Mouse (Mus musculus) bone marrow, adult 2 months (tissue): ENCODE data around the gene Myof. TPM values are rescaled to one million over a fixed set of nuclear protein-coding genes. Genes with fewer than 3 reads are reported as not detected.

Experiments used
- H3K27ac ChIP-seq: fragments of 200-500 bp; 2 replicates; pipeline ENCODE4 v1.5.1; 2012; ENCODE audit warnings: low read depth, mild to moderate bottlenecking, control low read depth, inconsistent platforms, low read length; ENCODE audit not compliant: control insufficient read depth, poor library complexity, insufficient read depth
- H3K4me1 ChIP-seq: fragments of 200-500 bp; 2 replicates; pipeline ENCODE4 v1.6.1; 2011; ENCODE audit warnings: low read length; ENCODE audit not compliant: control insufficient read depth, insufficient read depth
- H3K4me3 ChIP-seq: fragments of 200-500 bp; replicated peaks from 2 replicates; pipeline ENCODE3; 2011; ENCODE audit warnings: mild to moderate bottlenecking, low read depth, low read length, control low read depth; ENCODE audit not compliant: control insufficient read depth
- CTCF ChIP-seq: fragments of 200-500 bp; IDR thresholded peaks from 2 replicates; pipeline ENCODE4 v1.5.1; 2011; ENCODE audit warnings: low read length, control low read depth; ENCODE audit not compliant: control insufficient read depth, insufficient read depth
- POLR2A ChIP-seq: fragments of 200-500 bp; IDR thresholded peaks from 2 replicates; pipeline ENCODE4 v1.6.1; 2011; ENCODE audit warnings: low read depth, mild to moderate bottlenecking, control low read depth, low read length, borderline replicate concordance; ENCODE audit not compliant: control insufficient read depth
- WGBS: fragments of 180-500 bp; shearing (Covaris S2); methylation state at CpG from one replicate; pipeline ENCODE4 v1.1.7; 2018; 5-methylcytosine and 5-hydroxymethylcytosine counted together
- polyA plus RNA-seq: library from polyadenylated mRNA; stranded (reverse); fragments of >200 nt; gene quantifications from 2 replicates; pipeline ENCODE4 v1.2.4, GENCODE M21; 2011; ENCODE audit warnings: low replicate concordance; ENCODE audit not compliant: missing spikeins, insufficient read depth, insufficient read length

Gene Myof
- polyA plus RNA-seq, 1 experiment = 12.4 TPM

- H3K27ac ChIP-seq = no peak overlapping the region
- no peak overlapping the region for H3K4me3 ChIP-seq
- TF ChIP-seq POLR2A (no peak), CTCF (no peak)
- 70% methylated on average over 5 of the region's 5 CpGs for WGBS
- no peaks in the 10 kb centered on the region for H3K4me1 ChIP-seq
Measured at GRCm38 (mm10) chr19:37909830-37910261, 133.5 kb downstream of the Myof start.

- H3K27ac ChIP-seq = no peak overlapping the region
- TF ChIP-seq POLR2A (no peak), CTCF (no peak)
- H3K4me3 ChIP-seq = no peak overlapping the region
- no peaks in the 10 kb centered on the region for H3K4me1 ChIP-seq
- WGBS = 72% methylated on average over 17 of the region's 17 CpGs
Measured at GRCm38 (mm10) chr19:37907451-37908320, 135.7 kb downstream of the Myof start.

- WGBS = 85% methylated on average over 3 of the region's 3 CpGs
- H3K27ac ChIP-seq = no peak overlapping the region
- H3K4me3 ChIP-seq = no peak overlapping the region
- TF ChIP-seq CTCF (no peak), POLR2A (no peak)
- H3K4me1 ChIP-seq = no peaks in the 10 kb centered on the region
Measured at GRCm38 (mm10) chr19:37906916-37907315, 136.5 kb downstream of the Myof start.

- 78% methylated on average over 7 of the region's 7 CpGs for WGBS
- Histone ChIP-seq H3K4me3 (no peak overlapping the region), H3K27ac (no peak overlapping the region), H3K4me1 (peaks cover 1% of the 10 kb centered on the region; the same call in 1 of the 2 replicates)
- TF ChIP-seq CTCF (no peak), POLR2A (no peak)
Measured at GRCm38 (mm10) chr19:37896081-37896480, 147.3 kb downstream of the Myof start.

GRCm38 (mm10) chr19:37891006-37891405 is 152.4 kb downstream of the Myof start:
- Histone ChIP-seq H3K27ac (no peak overlapping the region), H3K4me3 (no peak overlapping the region), H3K4me1 (peaks cover 1% of the 10 kb centered on the region; the same call in 1 of the 2 replicates)
- WGBS = 74% methylated on average over 2 of the region's 2 CpGs
- no peak for TF ChIP-seq CTCF
- no peak for TF ChIP-seq POLR2A

GRCm38 (mm10) chr19:37886355-37887120 is 156.8 kb downstream of the Myof start:
- no peak overlapping the region for H3K4me3 ChIP-seq
- WGBS = 11% methylated on average over 15 of the region's 15 CpGs
- TF ChIP-seq CTCF (peak; percentile 53), POLR2A (no peak)
- H3K4me1 ChIP-seq = no peaks in the 10 kb centered on the region; the same call in 1 of the 2 replicates
- no peak overlapping the region for H3K27ac ChIP-seq

GRCm38 (mm10) chr19:37881431-37882081 is 161.8 kb downstream of the Myof start:
- 75% methylated on average over 9 of the region's 9 CpGs for WGBS
- Histone ChIP-seq H3K27ac (no peak overlapping the region), H3K4me1 (no peaks in the 10 kb centered on the region; the same call in 1 of the 2 replicates), H3K4me3 (no peak overlapping the region)
- TF ChIP-seq POLR2A (no peak), CTCF (no peak)
